Mouse (Mus musculus) limb, embryonic 14.5 days (tissue): ENCODE measurements at regions not wholly inside any gene's neighbourhood (a gene's known extent, or its start where the extent isn't known, plus 50 kb on each side); places are given as distances from the start of the nearest gene placed in this dataset.

Experiments
- ATAC-seq: fragments of 200-750 bp; cut with Nextera tagmentation; 2 replicates; pipeline ENCODE4 v1.8.0; 2017; ENCODE audit warnings: low read depth, moderate number of reproducible peaks, moderate TSS enrichment; ENCODE audit not compliant: low FRiP score
- DNase-seq: peaks from one replicate; pipeline ENCODE4 v3.0.0-alpha.2; 2015; ENCODE audit warnings: low spot score
- H3K27ac ChIP-seq: fragments of 300-500 bp; sonication (generic); replicated peaks from 2 replicates; pipeline ENCODE4 v1.5.1; 2014; ENCODE audit warnings: low read depth, mild to moderate bottlenecking, low read length, moderate library complexity, mixed read lengths
- H3K27me3 ChIP-seq: fragments of 300-500 bp; sonication (generic); 2 replicates; pipeline ENCODE4 v1.6.1; 2014; ENCODE audit warnings: low read length, mixed read lengths; ENCODE audit not compliant: control insufficient read depth, insufficient read depth
- H3K36me3 ChIP-seq: fragments of 300-500 bp; sonication (generic); 2 replicates; pipeline ENCODE4 v1.6.1; 2014; ENCODE audit warnings: mild to moderate bottlenecking, low read length, moderate library complexity, mixed read lengths; ENCODE audit not compliant: control insufficient read depth, insufficient read depth
- H3K4me1 ChIP-seq: fragments of 300-500 bp; sonication (generic); 2 replicates; pipeline ENCODE4 v1.6.1; 2014; ENCODE audit warnings: antibody characterized with exemption, low read length, mixed read lengths; ENCODE audit not compliant: control insufficient read depth, insufficient read depth
- H3K4me2 ChIP-seq: fragments of 300-500 bp; sonication (generic); replicated peaks from 2 replicates; pipeline ENCODE4 v1.6.1; 2014; ENCODE audit warnings: low read depth, mild to moderate bottlenecking, low read length, moderate library complexity; ENCODE audit not compliant: severe bottlenecking
- H3K4me3 ChIP-seq: fragments of 300-500 bp; sonication (generic); replicated peaks from 2 replicates; pipeline ENCODE4 v1.5.1; 2014; ENCODE audit warnings: low read length
- H3K9ac ChIP-seq: fragments of 300-500 bp; sonication (generic); 2 replicates; pipeline ENCODE4 v1.6.1; 2014; ENCODE audit warnings: mild to moderate bottlenecking, low read depth, low read length, moderate library complexity; ENCODE audit not compliant: severe bottlenecking
- H3K9me3 ChIP-seq: fragments of 300-500 bp; sonication (generic); 2 replicates; pipeline ENCODE4 v1.6.1; 2016; ENCODE audit warnings: low read length; ENCODE audit not compliant: control insufficient read depth
- POLR2A ChIP-seq: fragments of 200-500 bp; IDR thresholded peaks from 2 replicates; pipeline ENCODE4 v1.8.0; 2012; ENCODE audit warnings: inconsistent platforms, mild to moderate bottlenecking, moderate library complexity, borderline replicate concordance; ENCODE audit not compliant: insufficient read depth, insufficient read length; ENCODE audit errors: extremely low read depth
- WGBS: fragments of 180-500 bp; shearing (Covaris S2); extraction: QIAGEN DNeasy Blood & Tissue Kit; methylation state at CpG from one replicate; pipeline ENCODE4 v1.1.7; 2014; 5-methylcytosine and 5-hydroxymethylcytosine counted together

DNA sequence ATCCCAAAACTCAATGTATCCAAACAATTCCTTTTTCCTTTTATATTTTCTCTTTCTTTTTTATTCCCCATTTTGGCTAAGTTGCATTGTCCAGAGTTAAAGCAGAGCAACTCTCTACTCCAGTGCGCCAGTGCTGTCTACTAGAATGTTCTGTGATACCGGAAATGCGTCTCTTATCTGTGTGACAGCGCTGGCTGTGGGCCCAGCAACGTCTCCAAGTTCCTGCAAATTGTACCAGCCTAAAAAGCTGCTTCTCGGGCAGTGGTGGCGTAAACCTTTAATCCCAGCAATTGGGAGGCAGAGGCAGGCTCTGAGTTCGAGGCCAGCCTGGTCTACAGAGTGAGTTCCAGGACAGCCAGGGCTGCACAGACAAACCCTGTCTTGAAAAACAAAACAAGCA is 59.4 kb downstream of the Cox18 start:
- TF ChIP-seq POLR2A: no peak
- no peak overlapping the region for H3K27ac ChIP-seq
- no peaks in the 10 kb centered on the region for H3K9me3 ChIP-seq
- DNase-seq (no peak), ATAC-seq (no peak)
- 87% methylated on average over 8 of the region's 8 CpGs for WGBS
- no peak overlapping the region for H3K9ac ChIP-seq
- H3K4me3 ChIP-seq: no peak overlapping the region
- no peaks in the 10 kb centered on the region for H3K4me1 ChIP-seq
- no peaks in the 10 kb centered on the region for H3K36me3 ChIP-seq
- no peaks in the 10 kb centered on the region for H3K27me3 ChIP-seq
- H3K4me2 ChIP-seq: no peak overlapping the region

DNA sequence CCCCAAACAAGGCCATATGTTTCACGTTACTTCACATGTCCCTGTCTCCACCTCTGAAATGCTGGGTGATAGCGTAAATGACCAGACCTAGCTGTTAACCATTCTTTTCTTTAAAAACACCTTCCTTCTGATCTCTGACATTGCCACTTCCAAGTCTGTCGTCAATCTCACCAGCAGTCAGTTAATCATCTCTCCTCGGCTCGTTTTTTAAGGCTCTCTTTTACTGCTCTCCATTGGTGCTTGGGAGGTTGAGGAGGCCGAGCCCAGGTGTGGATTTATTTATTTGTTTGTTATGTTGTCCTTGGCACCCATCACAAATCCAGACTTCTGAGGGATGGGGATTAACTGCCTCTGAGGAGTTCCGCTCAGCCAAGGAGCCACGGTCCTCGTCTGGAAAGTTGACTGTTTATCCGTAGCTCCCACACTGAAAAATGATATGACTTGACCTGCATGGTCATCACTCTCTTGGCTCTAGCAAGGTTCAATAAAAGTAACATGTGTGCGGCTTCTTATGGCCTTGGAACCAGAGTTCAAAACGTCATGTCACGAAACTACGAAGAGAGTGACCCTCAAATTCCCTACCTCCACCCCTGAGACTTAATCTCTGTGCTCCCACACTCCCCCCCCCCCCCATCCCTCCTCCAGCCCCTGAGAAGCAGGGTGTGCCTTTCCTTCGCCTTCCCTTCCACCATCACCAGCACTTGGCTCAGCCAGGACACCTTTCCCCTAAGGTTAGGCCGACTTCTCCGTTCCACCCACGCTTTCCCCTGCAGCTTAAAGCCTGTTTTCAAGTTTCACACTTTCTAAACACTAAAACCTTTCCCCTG is 60.6 kb downstream of the Cox18 start:
- H3K36me3 ChIP-seq: no peaks in the 10 kb centered on the region
- no peaks in the 10 kb centered on the region for H3K27me3 ChIP-seq
- DNase-seq (no peak), ATAC-seq (0 out of 2 replicates have a peak, but pooled peaks have one; percentile 45)
- no peak overlapping the region for H3K4me3 ChIP-seq
- no peak overlapping the region for H3K9ac ChIP-seq
- no peak overlapping the region for H3K4me2 ChIP-seq
- no peaks in the 10 kb centered on the region for H3K4me1 ChIP-seq
- no peak overlapping the region for H3K27ac ChIP-seq
- 27% methylated on average over 18 of the region's 18 CpGs for WGBS
- no peak for TF ChIP-seq POLR2A
- H3K9me3 ChIP-seq: no peaks in the 10 kb centered on the region

DNA sequence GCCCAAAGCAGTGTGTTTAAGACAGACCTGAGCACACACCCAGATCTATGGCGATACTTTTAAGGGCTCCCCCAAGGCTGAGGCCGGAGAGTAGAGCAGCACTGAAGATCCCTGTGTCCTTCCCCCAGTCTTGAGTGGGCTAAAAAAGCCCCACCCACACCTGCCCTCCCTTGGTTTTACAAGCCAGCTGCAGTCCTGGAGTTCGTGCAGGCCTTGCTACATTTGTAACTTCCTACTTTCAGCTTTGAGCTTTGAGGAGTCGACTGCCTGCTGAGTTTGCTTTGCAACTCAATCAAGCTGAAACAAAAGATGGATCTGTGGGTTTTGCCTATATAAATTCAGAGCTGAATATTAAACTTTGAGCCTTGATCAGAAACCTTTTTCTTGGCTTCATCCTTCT is 63.5 kb downstream of the Cox18 start:
- H3K27ac ChIP-seq: no peak overlapping the region
- H3K4me1 ChIP-seq: no peaks in the 10 kb centered on the region
- no peak overlapping the region for H3K4me3 ChIP-seq
- WGBS: 34% methylated on average over 4 of the region's 4 CpGs
- TF ChIP-seq POLR2A: no peak
- no peaks in the 10 kb centered on the region for H3K36me3 ChIP-seq
- H3K9me3 ChIP-seq: no peaks in the 10 kb centered on the region
- H3K4me2 ChIP-seq: no peak overlapping the region
- H3K9ac ChIP-seq: no peak overlapping the region
- no peak for DNase-seq
- ATAC-seq: no peak
- H3K27me3 ChIP-seq: no peaks in the 10 kb centered on the region

DNA sequence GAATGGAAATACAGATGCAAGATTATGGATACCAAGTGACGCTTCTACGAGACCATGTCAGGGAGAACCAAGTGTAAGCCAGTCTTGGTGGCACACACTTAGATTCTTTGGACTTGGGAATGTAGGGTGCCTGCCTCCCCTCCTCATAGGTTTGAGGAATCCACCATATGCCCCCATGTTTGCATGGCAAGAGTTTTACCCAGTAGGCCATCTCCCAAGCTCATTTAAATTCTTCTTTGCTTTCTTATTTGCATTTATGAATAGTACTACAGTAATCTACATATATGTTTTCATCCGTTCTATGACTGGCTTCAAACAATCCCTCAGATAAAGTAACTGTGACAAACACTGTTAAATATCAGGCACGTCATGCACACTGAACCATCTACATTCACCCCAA is 67.3 kb downstream of the Cox18 start:
- no peak for ATAC-seq
- Histone ChIP-seq H3K27ac (no peak overlapping the region), H3K4me1 (no peaks in the 10 kb centered on the region), H3K4me3 (no peak overlapping the region), H3K36me3 (no peaks in the 10 kb centered on the region), H3K9ac (no peak overlapping the region), H3K9me3 (peaks cover 3% of the 10 kb centered on the region; the same call in 1 of the 2 replicates), H3K4me2 (no peak overlapping the region), H3K27me3 (no peaks in the 10 kb centered on the region)
- 93% methylated on average over 4 of the region's 4 CpGs for WGBS
- TF ChIP-seq POLR2A: no peak
- no peak for DNase-seq

DNA sequence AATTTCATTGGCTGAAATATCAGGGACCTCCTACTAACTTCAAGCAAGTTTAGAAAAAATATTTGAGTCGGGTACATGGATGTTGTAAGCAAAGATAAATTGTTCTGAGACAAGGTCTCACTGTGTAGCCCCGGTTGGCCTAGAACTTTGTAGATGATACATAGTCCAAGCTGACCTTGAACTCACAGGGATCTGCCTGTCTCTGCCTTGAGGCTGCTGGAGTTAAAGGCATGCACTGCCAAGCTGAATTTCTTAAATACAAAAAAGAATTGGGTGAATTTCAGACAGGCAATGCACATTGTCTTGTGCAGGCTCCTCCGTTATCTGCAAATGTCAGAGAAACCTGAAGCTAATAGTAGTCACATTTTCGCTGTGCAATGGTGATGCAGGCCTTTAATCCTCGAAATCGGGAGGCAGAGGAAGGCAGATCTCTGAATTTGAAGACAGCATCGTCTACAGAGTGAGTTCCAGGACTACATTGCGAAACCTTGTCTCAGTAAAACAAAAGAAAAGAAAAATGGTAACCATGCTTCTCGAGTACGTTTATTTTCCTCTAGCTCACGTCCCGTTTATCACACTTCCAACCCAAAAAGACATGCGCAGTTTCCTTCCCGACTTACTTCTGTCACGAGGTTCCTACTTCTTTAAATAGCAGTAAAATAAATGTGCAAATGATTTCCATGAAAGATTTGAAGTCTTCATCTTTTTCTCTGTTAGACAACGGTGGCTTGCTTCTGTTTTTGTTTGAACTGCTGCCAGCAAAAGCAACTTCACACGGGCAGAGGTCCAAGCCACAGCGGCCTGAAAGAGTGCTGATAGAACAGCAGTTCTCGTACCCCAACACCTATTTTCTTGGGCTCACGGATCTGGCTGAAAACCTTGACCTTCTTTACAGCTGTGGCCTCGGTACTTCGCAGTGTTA is 73.9 kb downstream of the Cox18 start:
- ATAC-seq (no peak), DNase-seq (no peak)
- Histone ChIP-seq H3K4me2 (no peak overlapping the region), H3K4me3 (no peak overlapping the region), H3K4me1 (no peaks in the 10 kb centered on the region), H3K27ac (no peak overlapping the region), H3K27me3 (no peaks in the 10 kb centered on the region), H3K9ac (no peak overlapping the region), H3K36me3 (no peaks in the 10 kb centered on the region), H3K9me3 (peaks cover 4% of the 10 kb centered on the region; the same call in 1 of the 2 replicates)
- no peak for TF ChIP-seq POLR2A
- 69% methylated on average over 22 of the region's 22 CpGs for WGBS
